Mouse (Mus musculus) ovary, adult 18-20 months (tissue): ENCODE results near the gene Gamt.
A peak's percentile ranks its signal among the peaks of the same experiment; 100 is the strongest.
"Not testable (repeated sequence)": the region's sequence is repeated elsewhere in the genome, so short reads cannot be mapped to it uniquely, and the experiment has no call there.

Experiments used
- DNase-seq: peaks from one replicate; pipeline ENCODE4 v3.0.0; 2022; ENCODE audit warnings: low spot score, mixed read lengths

Gamt gene

GRCm38 (mm10) chr10:80227877-80228775, 32.7 kb downstream of the Gamt start:
- no peak for DNase-seq

- DNase-seq: no peak
Observed at GRCm38 (mm10) chr10:80227166-80227539, 33.7 kb downstream of the Gamt start.

GRCm38 (mm10) chr10:80226416-80227165, 34.2 kb downstream of the Gamt start, which contains the start of gene Mum1:
Gene Mum1, plus strand, starts transcription at chr10:80226434.
- peak; percentile 99 for DNase-seq

GRCm38 (mm10) chr10:80226071-80226415, 34.8 kb downstream of the Gamt start:
- no peak for DNase-seq

- DNase-seq: not testable (repeated sequence)
Observed at GRCm38 (mm10) chr10:80223137-80223536, 37.7 kb downstream of the Gamt start.

- no peak for DNase-seq
Observed at GRCm38 (mm10) chr10:80220676-80221075, 40.1 kb downstream of the Gamt start.

- no peak for DNase-seq
Observed at GRCm38 (mm10) chr10:80215048-80215772, 45.6 kb downstream of the Gamt start.

- not testable (repeated sequence) for DNase-seq
Observed at GRCm38 (mm10) chr10:80211547-80212103, 49.2 kb downstream of the Gamt start.

GRCm38 (mm10) chr10:80208841-80209371, 51.9 kb downstream of the Gamt start:
- no peak for DNase-seq

GRCm38 (mm10) chr10:80208248-80208647, 52.6 kb downstream of the Gamt start:
- no peak for DNase-seq
